Mouse (Mus musculus) embryonic fibroblast, embryonic 13.5 days (primary cell): Measurements from ENCODE around the gene Chst11. TPM values are rescaled to one million over a fixed set of nuclear protein-coding genes. Genes with fewer than 3 reads are reported as not detected.

Source experiments
- H3K27ac ChIP-seq: 2 replicates; pipeline ENCODE4 v1.5.1; 2012; ENCODE audit warnings: low read length, control low read depth, inconsistent platforms; ENCODE audit not compliant: insufficient read depth
- H3K4me1 ChIP-seq: 2 replicates; pipeline ENCODE4 v1.6.1; 2011; ENCODE audit warnings: low read length; ENCODE audit not compliant: control insufficient read depth, insufficient read depth
- H3K4me3 ChIP-seq: 2 replicates; pipeline ENCODE4 v1.5.1; 2011; ENCODE audit warnings: mild to moderate bottlenecking, control low read depth, low read length; ENCODE audit not compliant: insufficient read depth
- CTCF ChIP-seq: IDR thresholded peaks from 2 replicates; pipeline ENCODE4 v1.5.1; 2011; ENCODE audit warnings: mild to moderate bottlenecking, control low read depth, low read length, moderate library complexity, borderline replicate concordance; ENCODE audit not compliant: insufficient read depth
- POLR2A ChIP-seq: IDR thresholded peaks from 2 replicates; pipeline ENCODE4 v1.6.1; 2011; ENCODE audit warnings: low read depth, mild to moderate bottlenecking, control low read depth, low read length, moderate library complexity
- polyA plus RNA-seq: library from polyadenylated mRNA; stranded (reverse); fragments of >200 nt; gene quantifications from 2 replicates; pipeline ENCODE4 v1.2.4, GENCODE M21; 2011; ENCODE audit warnings: low read depth; ENCODE audit not compliant: missing spikeins, insufficient read length

The Chst11 gene
- polyA plus RNA-seq, 1 experiment, result 12.9 TPM

DNA sequence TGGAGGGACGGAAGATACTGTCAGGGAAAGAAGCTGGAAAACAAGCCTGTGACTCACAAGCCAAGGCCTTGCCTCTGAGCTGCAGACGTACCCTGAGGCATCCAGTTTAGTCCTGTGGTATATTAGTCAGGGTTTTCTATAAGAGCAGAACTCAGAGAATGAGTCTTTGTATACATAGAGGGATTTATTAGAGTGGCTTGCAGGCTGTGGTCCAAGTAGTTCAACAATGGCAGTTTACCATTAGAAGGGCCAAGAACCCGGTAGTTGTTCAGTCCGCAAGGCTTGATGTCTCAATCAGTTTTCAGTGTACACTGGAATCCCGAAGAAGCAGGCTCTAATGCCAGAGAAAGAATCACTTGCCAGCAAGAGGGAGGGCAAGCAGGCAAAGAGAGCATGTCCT lies 192.9 kb downstream of the Chst11 start:
- TF ChIP-seq CTCF (no peak), POLR2A (no peak)
- Histone ChIP-seq H3K4me3 (no peak overlapping the region), H3K4me1 (peaks cover 4% of the 10 kb centered on the region; the same call in 1 of the 2 replicates), H3K27ac (peak overlapping the region; percentile 86)

DNA sequence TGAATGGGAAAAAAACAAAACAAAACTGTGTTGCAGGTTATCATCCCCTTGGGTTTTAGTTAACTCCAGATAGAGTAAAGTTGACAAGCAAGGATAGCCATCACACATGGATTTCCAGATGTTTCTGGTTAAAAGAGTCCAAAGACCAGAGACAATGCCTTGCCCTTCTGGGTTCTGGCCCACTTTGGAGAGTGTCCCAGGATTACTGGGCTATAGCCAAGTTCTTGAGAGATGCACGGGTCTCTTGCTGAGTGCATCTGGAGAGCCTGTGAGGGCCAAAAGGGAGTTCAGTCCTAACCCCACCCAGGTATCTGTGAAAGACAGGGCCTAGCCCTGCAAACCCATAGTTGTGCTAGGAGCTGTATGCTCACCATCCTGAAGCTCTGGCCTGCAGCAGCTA lies 193.4 kb downstream of the Chst11 start:
- peaks cover 4% of the 10 kb centered on the region; the same call in 1 of the 2 replicates for H3K4me1 ChIP-seq

DNA sequence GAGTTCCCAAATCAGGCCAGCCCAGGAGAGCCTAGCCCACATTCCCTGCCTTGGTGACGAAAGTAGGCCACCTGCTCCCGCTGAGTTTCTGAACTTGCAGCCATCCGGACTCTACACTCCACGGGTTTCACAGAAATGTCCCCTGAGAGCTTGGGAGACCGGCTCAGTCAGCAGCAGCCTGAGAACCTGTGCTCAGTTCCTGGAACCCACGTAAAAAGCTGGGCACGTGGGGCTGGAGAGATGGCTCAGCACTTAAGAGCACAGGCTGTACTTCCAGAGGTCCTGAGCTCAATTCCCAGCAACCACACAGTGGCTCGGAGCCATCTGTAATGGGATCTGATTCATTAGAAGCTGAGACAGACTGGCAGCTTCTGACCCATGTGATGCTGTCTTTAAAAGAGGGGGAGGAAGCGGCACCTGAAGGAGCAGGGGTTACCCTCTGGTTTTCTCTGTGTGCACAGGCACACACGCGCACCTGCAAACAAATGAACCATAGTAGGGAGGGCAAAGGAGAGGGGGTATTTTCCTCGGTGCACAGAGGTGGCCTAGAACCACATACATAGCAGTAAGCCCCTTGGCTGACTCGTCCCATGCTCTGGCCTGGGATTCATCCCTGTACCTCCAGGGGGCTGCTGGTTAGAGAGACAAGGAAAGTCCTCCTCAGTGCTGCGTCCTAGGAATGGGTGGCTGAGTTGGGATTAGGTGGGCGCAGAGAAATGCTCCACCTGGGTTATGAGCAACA lies 196.7 kb downstream of the Chst11 start:
- peaks cover 11% of the 10 kb centered on the region for H3K4me1 ChIP-seq
- H3K4me3 ChIP-seq, result no peak overlapping the region
- no peak for TF ChIP-seq CTCF
- no peak for TF ChIP-seq POLR2A
- H3K27ac ChIP-seq, result no peak overlapping the region

More for the DNA sequence above, 193.4 kb downstream of the Chst11 start:
- Histone ChIP-seq H3K4me3 (no peak overlapping the region), H3K27ac (peak overlapping the region; percentile 86)
- TF ChIP-seq CTCF, result no peak
- no peak for TF ChIP-seq POLR2A

DNA sequence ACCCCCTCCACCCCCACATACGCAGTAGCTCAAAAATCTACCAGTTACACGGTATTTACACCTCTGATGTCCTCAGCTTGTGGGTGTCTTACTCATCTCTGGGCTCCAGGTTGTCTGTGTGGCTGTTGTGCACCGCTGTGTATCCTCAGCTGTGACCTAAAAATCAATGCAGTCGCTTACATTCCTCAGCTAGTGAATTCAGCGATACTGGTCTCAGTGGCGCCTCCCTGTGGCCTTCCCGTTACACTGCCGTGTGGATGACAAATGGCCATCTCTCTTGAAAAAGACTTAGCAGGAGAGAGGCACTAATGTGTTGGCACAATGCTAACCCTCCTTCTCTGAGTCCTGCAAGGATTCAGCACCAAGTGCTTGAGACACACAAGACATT lies 197.3 kb downstream of the Chst11 start:
- H3K4me3 ChIP-seq, result no peak overlapping the region
- H3K27ac ChIP-seq, result no peak overlapping the region
- peaks cover 11% of the 10 kb centered on the region for H3K4me1 ChIP-seq
- TF ChIP-seq CTCF (peak; percentile 65; the same call in 1 of the 2 replicates), POLR2A (no peak)

DNA sequence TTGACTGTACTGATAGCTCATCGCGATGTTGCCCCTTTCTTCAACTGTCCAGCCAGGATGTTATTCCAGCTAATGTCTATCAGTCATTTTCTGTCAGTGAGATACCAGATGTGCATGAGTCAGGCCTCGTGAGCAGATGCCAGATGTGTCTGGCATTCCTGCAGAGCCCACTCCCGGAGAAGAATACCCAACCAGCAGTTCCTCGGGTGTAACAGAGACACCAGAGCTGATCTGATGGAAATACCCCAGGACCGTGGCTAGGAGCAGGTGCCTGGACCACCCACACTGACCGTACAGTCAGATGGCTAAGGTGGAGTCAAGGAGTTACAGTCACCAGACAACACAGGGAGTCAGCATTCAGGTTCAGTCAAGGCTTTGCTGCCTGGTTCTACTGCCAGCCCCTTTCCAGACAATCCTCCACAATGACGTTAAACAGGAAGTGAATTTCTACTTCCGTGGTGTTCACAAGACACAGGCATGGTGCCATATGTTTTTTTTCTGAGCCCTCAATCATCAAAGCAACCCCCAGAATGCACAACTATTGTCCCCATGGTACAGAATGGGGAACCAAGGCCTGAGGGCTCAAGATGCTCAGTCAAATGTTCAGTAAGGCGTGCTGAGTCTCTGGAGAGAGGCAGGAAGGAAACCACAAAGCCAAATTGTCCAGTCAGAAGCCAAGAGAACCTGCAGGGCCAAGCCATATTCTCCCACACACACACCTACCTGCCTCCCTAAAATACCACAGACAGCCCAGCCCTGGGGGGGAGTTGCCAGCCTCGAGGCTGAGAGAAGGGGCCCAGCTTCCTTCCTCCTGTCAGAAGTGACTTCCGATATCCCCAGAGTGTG lies 198.6 kb downstream of the Chst11 start:
- Histone ChIP-seq H3K27ac (no peak overlapping the region), H3K4me1 (peaks cover 8% of the 10 kb centered on the region), H3K4me3 (no peak overlapping the region)
- no peak for TF ChIP-seq POLR2A
- TF ChIP-seq CTCF, result no peak

DNA sequence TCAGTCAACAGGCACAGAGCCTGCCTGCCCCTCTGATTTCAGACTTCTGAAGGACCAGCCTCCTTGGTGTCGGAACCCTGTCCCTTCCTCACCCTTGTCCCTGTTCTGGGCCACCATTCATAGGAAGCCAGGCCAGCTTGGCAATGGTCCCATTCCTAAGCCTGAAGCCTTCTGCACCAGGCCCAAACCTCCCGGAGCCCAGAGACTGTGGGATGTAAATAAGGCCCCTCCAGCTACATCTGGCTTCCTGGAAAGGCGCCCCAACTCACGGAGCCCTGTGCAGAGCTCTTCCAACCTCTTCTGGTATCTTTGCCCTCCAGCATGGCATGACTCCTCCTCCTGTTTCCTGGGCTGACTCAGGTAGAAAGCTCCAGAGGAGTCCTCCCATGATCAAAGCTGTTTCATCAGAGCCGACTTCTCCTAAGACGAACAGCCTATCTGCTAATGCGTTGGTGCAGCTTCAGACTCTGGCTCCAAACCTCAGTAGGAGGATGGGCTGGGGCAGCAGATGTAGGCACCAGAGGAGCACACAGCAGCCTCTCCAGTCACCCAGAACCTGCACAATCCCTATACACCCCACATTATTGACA lies 199.3 kb downstream of the Chst11 start:
- Histone ChIP-seq H3K4me1 (peaks cover 7% of the 10 kb centered on the region), H3K27ac (no peak overlapping the region), H3K4me3 (no peak overlapping the region)
- TF ChIP-seq CTCF (no peak), POLR2A (no peak)

DNA sequence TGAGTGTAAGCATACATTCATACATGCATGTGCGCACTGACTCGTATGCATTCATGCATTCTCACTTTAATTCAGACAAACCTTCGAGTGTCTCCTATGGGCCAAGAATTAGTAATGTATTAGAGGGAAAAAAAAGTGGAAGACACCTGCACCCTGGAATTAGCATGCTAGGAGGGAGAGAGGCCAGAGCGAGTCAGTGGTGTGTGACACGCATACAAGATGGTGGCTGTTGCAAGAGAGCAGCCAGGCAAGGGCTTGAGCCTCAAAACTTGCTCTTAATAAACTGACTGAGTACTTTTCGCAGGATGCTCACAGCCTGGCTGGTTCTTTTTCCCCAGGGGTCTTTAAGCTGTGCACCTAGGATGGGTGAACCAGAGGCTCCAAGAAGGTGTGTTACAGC lies 199.8 kb downstream of the Chst11 start:
- Histone ChIP-seq H3K4me1 (peaks cover 7% of the 10 kb centered on the region), H3K27ac (no peak overlapping the region)

DNA sequence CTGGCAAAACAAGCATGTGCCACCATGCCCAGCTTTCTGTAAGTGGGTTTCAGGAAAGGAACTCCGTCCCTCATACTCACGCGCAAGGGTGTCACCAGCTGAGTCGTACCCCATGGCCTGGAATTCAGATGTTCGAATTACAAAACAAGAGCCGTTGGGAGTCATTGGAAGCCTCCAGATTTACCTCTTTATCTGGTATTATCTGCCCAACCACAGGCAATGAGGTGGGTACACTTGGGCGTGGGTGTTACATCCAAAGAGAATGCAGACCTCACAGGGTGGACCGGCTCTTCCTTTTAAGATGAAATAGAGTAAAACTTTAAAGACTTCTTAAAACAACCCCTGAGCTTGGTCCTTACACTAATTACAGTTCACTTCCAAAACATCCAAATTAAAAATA lies 200.9 kb downstream of the Chst11 start:
- H3K4me1 ChIP-seq, result peaks cover 7% of the 10 kb centered on the region
- no peak overlapping the region for H3K27ac ChIP-seq
- H3K4me3 ChIP-seq, result no peak overlapping the region
- TF ChIP-seq POLR2A, result no peak

More for the DNA sequence above, 199.8 kb downstream of the Chst11 start:
- no peak overlapping the region for H3K4me3 ChIP-seq
- TF ChIP-seq CTCF (no peak), POLR2A (no peak)

DNA sequence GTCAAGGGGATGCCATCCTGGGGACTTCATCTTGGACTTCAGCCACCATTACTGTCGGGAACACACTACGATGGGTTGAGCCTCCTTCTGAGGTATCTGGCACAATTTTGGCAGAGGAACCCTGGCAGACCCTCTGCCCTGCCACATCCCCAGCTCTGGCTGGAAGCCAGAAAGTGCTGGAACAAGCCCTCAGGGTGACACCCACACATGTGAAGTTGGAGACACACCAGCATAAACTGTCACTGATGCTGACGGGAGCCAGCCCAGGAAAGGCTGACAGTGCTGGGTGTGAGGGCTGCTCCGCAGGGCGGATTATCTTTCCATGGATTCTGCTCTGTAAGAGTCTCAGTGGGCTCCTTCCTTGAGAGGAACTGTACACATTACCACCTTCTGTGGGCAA lies 201.7 kb downstream of the Chst11 start:
- Histone ChIP-seq H3K27ac (no peak overlapping the region), H3K4me3 (no peak overlapping the region), H3K4me1 (peaks cover 7% of the 10 kb centered on the region)
- TF ChIP-seq CTCF, result no peak
- no peak for TF ChIP-seq POLR2A
